Mouse (Mus musculus) ES-E14 (cell line): ENCODE measurements around the gene Nt5c1a.

Experiments used
- MAFK ChIP-seq: IDR thresholded peaks from 2 replicates; pipeline ENCODE4 v1.6.1; 2014; ENCODE audit warnings: mild to moderate bottlenecking, low read depth, low read length, inconsistent platforms; ENCODE audit not compliant: insufficient read depth
- ZC3H11A ChIP-seq: IDR thresholded peaks from 2 replicates; pipeline ENCODE4 v1.6.1; 2012; ENCODE audit warnings: low read depth, mild to moderate bottlenecking, inconsistent platforms, low read length, borderline replicate concordance

- TF ChIP-seq ZC3H11A (no peak), MAFK (no peak)
Observed at GRCm38 (mm10) chr4:123237386-123238266, 36.3 kb downstream of the Nt5c1a start.
